Mouse (Mus musculus) heart, adult 2 months (tissue): ENCODE data around the gene Diras1. TPM values are rescaled to one million over a fixed set of nuclear protein-coding genes. Genes with fewer than 3 reads are reported as not detected.
"Not testable (repeated sequence)": the region's sequence is repeated elsewhere in the genome, so short reads cannot be mapped to it uniquely, and the experiment has no call there.

Experiments
- DNase-seq, 2 experiments: peaks; one replicate each; pipeline ENCODE4 v3.0.0; 2021
- H3K27ac ChIP-seq: fragments of 200-600 bp; 2 replicates; pipeline ENCODE4 v1.8.1; 2022
- H3K27me3 ChIP-seq: fragments of 200-500 bp; 2 replicates; pipeline ENCODE4 v1.6.1; 2012; ENCODE audit warnings: mild to moderate bottlenecking, low read length, inconsistent platforms, mixed read lengths; ENCODE audit not compliant: control insufficient read depth, insufficient read depth
- H3K36me3 ChIP-seq: fragments of 200-500 bp; 2 replicates; pipeline ENCODE4 v1.6.1; 2012; ENCODE audit warnings: low read length, inconsistent platforms; ENCODE audit not compliant: control insufficient read depth, insufficient read depth
- H3K4me1 ChIP-seq: fragments of 200-500 bp; 2 replicates; pipeline ENCODE4 v1.6.1; 2011; ENCODE audit warnings: low read length; ENCODE audit not compliant: control insufficient read depth, insufficient read depth
- H3K4me3 ChIP-seq: fragments of 200-600 bp; 2 replicates; pipeline ENCODE4 v1.8.1; 2022
- H3K79me2 ChIP-seq: fragments of 200-500 bp; replicated peaks from 2 replicates; pipeline ENCODE4 v1.6.1; 2012; ENCODE audit warnings: mild to moderate bottlenecking, inconsistent platforms, low read length, moderate library complexity, mixed read lengths; ENCODE audit not compliant: control insufficient read depth, insufficient read depth
- H3K9ac ChIP-seq: fragments of 200-500 bp; 2 replicates; pipeline ENCODE4 v1.6.1; 2012; ENCODE audit warnings: low read depth, mild to moderate bottlenecking, control low read depth, inconsistent platforms, low read length, mixed read lengths
- CTCF ChIP-seq: fragments of 200-600 bp; IDR thresholded peaks from 2 replicates; pipeline ENCODE4 v1.8.1; 2022; ENCODE audit warnings: antibody characterized with exemption, mild to moderate bottlenecking, moderate library complexity
- EP300 ChIP-seq: fragments of 200-500 bp; IDR thresholded peaks from 2 replicates; pipeline ENCODE4 v1.6.1; 2011; ENCODE audit warnings: low read depth, low read length, control low read depth; ENCODE audit not compliant: insufficient read depth
- POLR2A ChIP-seq: fragments of 200-500 bp; IDR thresholded peaks from 2 replicates; pipeline ENCODE4 v1.6.1; 2011; ENCODE audit warnings: mild to moderate bottlenecking, low read depth, low read length, control low read depth; ENCODE audit not compliant: insufficient read depth
- WGBS: fragments of 180-500 bp; shearing (Covaris S2); methylation state at CpG from one replicate; pipeline ENCODE4 v1.1.7; 2018; 5-methylcytosine and 5-hydroxymethylcytosine counted together
- intact Hi-C: fragments of 180-260 bp; cut with DNase I; formaldehyde crosslinking; loops from one replicate; pipeline ENCODE4 v1.15.1; 2025
- polyA plus RNA-seq: library from polyadenylated mRNA; depleted of rRNA; stranded (reverse); fragments of >200 nt; gene quantifications from 2 replicates; pipeline ENCODE4 v1.2.3, GENCODE M21; 2012
- total RNA-seq, 2 experiments: library from RNA; stranded (reverse); gene quantifications; 2 replicates each; pipeline ENCODE4 v1.2.3; 2021

Diras1 gene
- total and polyA plus RNA-seq, 3 experiments = 0.04 TPM; not detected in 2

GRCm38 (mm10) chr10:81055169-81055568 is 29.7 kb upstream of the Diras1 start:
- Histone ChIP-seq H3K36me3 (no peaks in the 10 kb centered on the region), H3K27me3 (no peaks in the 10 kb centered on the region), H3K27ac (no peak overlapping the region), H3K9ac (no peak overlapping the region), H3K4me1 (peaks cover 22% of the 10 kb centered on the region), H3K79me2 (peaks cover 21% of the 10 kb centered on the region), H3K4me3 (no peak overlapping the region)
- WGBS = 71% methylated on average over 6 of the region's 6 CpGs
- TF ChIP-seq EP300 (no peak), POLR2A (no peak), CTCF (no peak)
- DNase-seq = no peak
- intact Hi-C loops = no loop called here

GRCm38 (mm10) chr10:81052577-81052976 is 27.1 kb upstream of the Diras1 start:
- H3K9ac ChIP-seq = no peak overlapping the region
- H3K4me1 ChIP-seq = peaks cover 10% of the 10 kb centered on the region
- no peak for DNase-seq
- WGBS = 82% methylated on average over 5 of the region's 5 CpGs
- intact Hi-C loops = no loop called here
- peaks cover 13% of the 10 kb centered on the region for H3K79me2 ChIP-seq
- no peaks in the 10 kb centered on the region for H3K36me3 ChIP-seq
- no peak overlapping the region for H3K27ac ChIP-seq
- no peaks in the 10 kb centered on the region for H3K27me3 ChIP-seq
- TF ChIP-seq EP300 (no peak), CTCF (no peak), POLR2A (no peak)
- no peak overlapping the region for H3K4me3 ChIP-seq

- peaks cover 10% of the 10 kb centered on the region for H3K79me2 ChIP-seq
- no peak overlapping the region for H3K27ac ChIP-seq
- intact Hi-C loops = no loop called here
- H3K4me1 ChIP-seq = peaks cover 3% of the 10 kb centered on the region; the same call in 1 of the 2 replicates
- no peak overlapping the region for H3K9ac ChIP-seq
- no peaks in the 10 kb centered on the region for H3K36me3 ChIP-seq
- WGBS = 82% methylated on average over 6 of the region's 6 CpGs
- TF ChIP-seq POLR2A = no peak
- no peak for TF ChIP-seq EP300
- no peak for TF ChIP-seq CTCF
- H3K4me3 ChIP-seq = no peak overlapping the region
- no peak for DNase-seq
- H3K27me3 ChIP-seq = no peaks in the 10 kb centered on the region
Measured at GRCm38 (mm10) chr10:81051133-81051532, 25.7 kb upstream of the Diras1 start.

- Histone ChIP-seq H3K27ac (no peak overlapping the region), H3K36me3 (no peaks in the 10 kb centered on the region), H3K4me3 (no peak overlapping the region), H3K27me3 (no peaks in the 10 kb centered on the region), H3K4me1 (peaks cover 2% of the 10 kb centered on the region; the same call in 1 of the 2 replicates), H3K9ac (no peak overlapping the region), H3K79me2 (peaks cover 10% of the 10 kb centered on the region)
- peak; percentile 47 for TF ChIP-seq CTCF
- TF ChIP-seq EP300 = no peak
- no peak for TF ChIP-seq POLR2A
- 93% methylated on average over 4 of the region's 4 CpGs for WGBS
- DNase-seq = no peak
- intact Hi-C loops = no loop called here
Measured at GRCm38 (mm10) chr10:81050645-81051044, 25.2 kb upstream of the Diras1 start.

GRCm38 (mm10) chr10:81045246-81045645 is 19.8 kb upstream of the Diras1 start:
- 86% methylated on average over 14 of the region's 14 CpGs for WGBS
- H3K27me3 ChIP-seq, H3K4me1 ChIP-seq, H3K27ac ChIP-seq, H3K79me2 ChIP-seq, H3K9ac ChIP-seq, H3K36me3 ChIP-seq, intact Hi-C loops, DNase-seq, H3K4me3 ChIP-seq: not testable (repeated sequence)

- no peak overlapping the region for H3K4me3 ChIP-seq
- intact Hi-C loops = loop anchor here (1.0 to 5.0 kb wide), 2 partner anchors 25 to 44 kb away; no protein-coding TSS in a partner anchor
- DNase-seq = peak; percentile 63 to 77
- H3K36me3 ChIP-seq = no peaks in the 10 kb centered on the region
- no peak overlapping the region for H3K9ac ChIP-seq
- H3K27ac ChIP-seq = no peak overlapping the region
- peaks cover 3% of the 10 kb centered on the region for H3K79me2 ChIP-seq
- H3K27me3 ChIP-seq = no peaks in the 10 kb centered on the region
- WGBS = 28% methylated on average over 13 of the region's 13 CpGs
- TF ChIP-seq CTCF = peak; percentile 95
- 0 out of 2 replicates have a peak, but pooled peaks have one; percentile 59 for TF ChIP-seq EP300
- no peak for TF ChIP-seq POLR2A
- peaks cover 1% of the 10 kb centered on the region; the same call in 1 of the 2 replicates for H3K4me1 ChIP-seq
Measured at GRCm38 (mm10) chr10:81041458-81042175, 16.2 kb upstream of the Diras1 start.
